Mouse (Mus musculus) kidney, embryonic 15.5 days (tissue): Measurements from ENCODE around the gene Nufip1. TPM values are rescaled to one million over a fixed set of nuclear protein-coding genes. Genes with fewer than 3 reads are reported as not detected.

Experiments
- ATAC-seq: fragments of 200-750 bp; cut with Nextera tagmentation; replicated peaks from 2 replicates; pipeline ENCODE4 v1.8.0; 2017; ENCODE audit warnings: moderate TSS enrichment; ENCODE audit not compliant: low FRiP score
- H3K27ac ChIP-seq: fragments of 300-500 bp; sonication (generic); 2 replicates; pipeline ENCODE4 v1.5.1; 2015; ENCODE audit warnings: mild to moderate bottlenecking, inconsistent platforms
- H3K27me3 ChIP-seq: fragments of 300-500 bp; sonication (generic); 2 replicates; pipeline ENCODE4 v1.6.1; 2015; ENCODE audit warnings: inconsistent platforms
- H3K36me3 ChIP-seq: fragments of 300-500 bp; sonication (generic); 2 replicates; pipeline ENCODE4 v1.6.1; 2015; ENCODE audit warnings: inconsistent platforms
- H3K4me1 ChIP-seq: fragments of 300-500 bp; sonication (generic); 2 replicates; pipeline ENCODE4 v1.6.1; 2015; ENCODE audit warnings: inconsistent platforms
- H3K4me2 ChIP-seq: fragments of 300-500 bp; sonication (generic); 2 replicates; pipeline ENCODE4 v1.6.1; 2015; ENCODE audit warnings: moderate library complexity, mild to moderate bottlenecking, inconsistent platforms
- H3K4me3 ChIP-seq: fragments of 300-500 bp; sonication (generic); replicated peaks from 2 replicates; pipeline ENCODE4 v1.5.1; 2015; ENCODE audit warnings: mild to moderate bottlenecking, inconsistent platforms
- H3K9ac ChIP-seq: fragments of 300-500 bp; sonication (generic); 2 replicates; pipeline ENCODE4 v1.6.1; 2015; ENCODE audit warnings: mild to moderate bottlenecking, inconsistent platforms
- H3K9me3 ChIP-seq: fragments of 300-500 bp; sonication (generic); replicated peaks from 2 replicates; pipeline ENCODE4 v1.6.1; 2016; ENCODE audit warnings: inconsistent platforms
- WGBS: fragments of 180-500 bp; shearing (Covaris S2); methylation state at CpG from one replicate; pipeline ENCODE4 v1.1.7; 2015; ENCODE audit warnings: mixed read lengths; 5-methylcytosine and 5-hydroxymethylcytosine counted together
- polyA plus RNA-seq: library from polyadenylated mRNA; unstranded; fragments of >200 nt; fragmentation: Nextera tagmentation; extraction: Ambion mirVana; gene quantifications from 2 replicates; pipeline ENCODE4 v1.2.1, GENCODE M21; 2015

The Nufip1 gene
- polyA plus RNA-seq, 1 experiment from 2014 or later, result 17.5 TPM

GRCm38 (mm10) chr14:76164236-76164635 is 53.5 kb downstream of the Nufip1 start:
- WGBS, result 41% methylated on average over 11 of the region's 11 CpGs
- Histone ChIP-seq H3K4me2 (peak overlapping the region; percentile 54; the same call in 1 of the 2 replicates), H3K4me1 (peaks cover 9% of the 10 kb centered on the region), H3K9ac (no peak overlapping the region), H3K36me3 (no peaks in the 10 kb centered on the region), H3K9me3 (no peaks in the 10 kb centered on the region), H3K27ac (no peak overlapping the region), H3K4me3 (no peak overlapping the region), H3K27me3 (peaks cover 14% of the 10 kb centered on the region; the same call in 1 of the 2 replicates)
- ATAC-seq, result no peak

DNA sequence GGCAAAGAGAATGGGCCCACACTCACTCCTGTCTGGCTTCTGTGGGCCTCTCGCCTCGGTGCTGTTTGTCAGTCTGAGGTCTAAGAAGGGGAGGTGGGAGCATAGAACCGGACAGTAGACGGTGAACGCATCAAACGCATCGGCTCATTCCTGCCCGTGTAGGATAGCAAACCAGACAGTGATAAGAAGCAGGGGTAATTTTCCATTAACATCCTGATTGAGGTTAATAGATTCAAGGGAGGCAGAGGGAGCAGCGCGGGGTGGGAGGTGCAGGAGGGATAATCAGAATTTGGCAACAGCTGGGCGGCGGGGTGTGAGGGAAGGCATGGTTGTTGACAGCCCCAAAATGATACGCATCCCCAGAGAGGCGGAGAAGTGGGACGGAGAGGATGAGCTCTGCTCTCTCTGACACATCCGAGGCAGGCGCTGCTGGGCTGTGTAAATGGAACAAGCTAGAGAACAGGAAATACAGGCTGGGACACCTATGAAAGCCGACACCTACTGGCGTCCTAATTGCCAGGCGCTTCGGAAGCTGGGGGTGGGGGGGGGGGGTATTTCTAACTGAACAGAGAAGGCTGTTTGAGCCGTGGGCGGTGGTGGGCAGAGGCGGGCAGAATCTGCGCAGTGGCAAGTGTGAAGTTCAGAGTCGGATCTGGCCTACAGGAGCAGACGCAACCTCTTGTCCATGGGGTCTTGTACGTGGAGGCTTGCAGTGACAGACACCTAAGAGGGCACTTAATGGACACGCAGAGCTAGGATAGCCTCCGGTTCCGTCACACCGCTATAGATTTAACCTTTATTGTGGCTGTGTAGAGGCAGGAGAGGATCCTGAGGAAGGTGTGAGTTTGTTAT is 54.4 kb downstream of the Nufip1 start:
- ATAC-seq, result peak; percentile 64; the same call in 1 of the 2 replicates
- Histone ChIP-seq H3K27ac (no peak overlapping the region), H3K9ac (no peak overlapping the region; the same call in 1 of the 2 replicates), H3K4me1 (peaks cover 14% of the 10 kb centered on the region), H3K4me3 (peak overlapping the region; percentile 11), H3K4me2 (peak overlapping the region; percentile 54), H3K36me3 (no peaks in the 10 kb centered on the region), H3K27me3 (peaks cover 14% of the 10 kb centered on the region; the same call in 1 of the 2 replicates), H3K9me3 (no peaks in the 10 kb centered on the region)
- WGBS, result 14% methylated on average over 32 of the region's 32 CpGs

- H3K4me3 ChIP-seq, result no peak overlapping the region
- no peaks in the 10 kb centered on the region for H3K9me3 ChIP-seq
- no peak overlapping the region for H3K27ac ChIP-seq
- peaks cover 9% of the 10 kb centered on the region for H3K4me1 ChIP-seq
- ATAC-seq, result no peak
- H3K9ac ChIP-seq, result no peak overlapping the region
- 52% methylated on average over 11 of the region's 11 CpGs for WGBS
- H3K27me3 ChIP-seq, result peaks cover 8% of the 10 kb centered on the region; the same call in 1 of the 2 replicates
- no peak overlapping the region for H3K4me2 ChIP-seq
- no peaks in the 10 kb centered on the region for H3K36me3 ChIP-seq
Observed at GRCm38 (mm10) chr14:76169876-76170466, 59.3 kb downstream of the Nufip1 start.

GRCm38 (mm10) chr14:76171285-76171684 is 60.6 kb downstream of the Nufip1 start:
- no peak for ATAC-seq
- Histone ChIP-seq H3K4me1 (peaks cover 5% of the 10 kb centered on the region; the same call in 1 of the 2 replicates), H3K27me3 (0 out of 2 replicates have a peak, but pooled peaks cover 2% of the 10 kb centered on the region), H3K36me3 (no peaks in the 10 kb centered on the region), H3K4me3 (no peak overlapping the region), H3K4me2 (no peak overlapping the region), H3K9me3 (no peaks in the 10 kb centered on the region), H3K9ac (no peak overlapping the region), H3K27ac (no peak overlapping the region)
- 82% methylated on average over 8 of the region's 8 CpGs for WGBS

GRCm38 (mm10) chr14:76174328-76174727 is 63.6 kb downstream of the Nufip1 start:
- no peak for ATAC-seq
- Histone ChIP-seq H3K4me2 (no peak overlapping the region), H3K4me1 (peaks cover 5% of the 10 kb centered on the region; the same call in 1 of the 2 replicates), H3K9ac (no peak overlapping the region), H3K27ac (no peak overlapping the region), H3K4me3 (no peak overlapping the region), H3K27me3 (no peaks in the 10 kb centered on the region), H3K9me3 (no peaks in the 10 kb centered on the region), H3K36me3 (no peaks in the 10 kb centered on the region)
- 86% methylated on average over 7 of the region's 7 CpGs for WGBS

DNA sequence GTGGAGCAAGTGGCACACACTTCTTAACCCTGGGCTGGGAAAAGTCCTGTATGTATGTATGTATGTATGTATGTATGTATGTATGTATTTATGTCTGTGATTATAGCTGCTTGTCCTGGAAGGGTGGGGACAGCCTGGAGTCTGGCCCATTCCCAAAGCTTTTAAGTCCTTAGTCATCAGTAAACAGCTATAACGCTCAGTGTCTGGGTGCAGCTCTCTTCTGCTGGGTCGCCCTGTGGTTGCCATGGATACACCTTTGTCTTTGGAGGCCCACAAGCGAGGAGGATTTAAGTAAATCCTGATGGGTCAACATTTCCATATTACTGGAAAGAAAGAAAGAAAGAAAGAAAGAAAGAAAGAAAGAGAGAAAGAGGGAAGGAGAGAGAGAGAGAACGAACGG is 65.1 kb downstream of the Nufip1 start:
- Histone ChIP-seq H3K36me3 (no peaks in the 10 kb centered on the region), H3K4me3 (no peak overlapping the region), H3K4me2 (no peak overlapping the region), H3K27me3 (no peaks in the 10 kb centered on the region), H3K4me1 (no peaks in the 10 kb centered on the region), H3K9ac (no peak overlapping the region), H3K9me3 (no peaks in the 10 kb centered on the region), H3K27ac (no peak overlapping the region)
- 54% methylated on average over 5 of the region's 5 CpGs for WGBS
- no peak for ATAC-seq

DNA sequence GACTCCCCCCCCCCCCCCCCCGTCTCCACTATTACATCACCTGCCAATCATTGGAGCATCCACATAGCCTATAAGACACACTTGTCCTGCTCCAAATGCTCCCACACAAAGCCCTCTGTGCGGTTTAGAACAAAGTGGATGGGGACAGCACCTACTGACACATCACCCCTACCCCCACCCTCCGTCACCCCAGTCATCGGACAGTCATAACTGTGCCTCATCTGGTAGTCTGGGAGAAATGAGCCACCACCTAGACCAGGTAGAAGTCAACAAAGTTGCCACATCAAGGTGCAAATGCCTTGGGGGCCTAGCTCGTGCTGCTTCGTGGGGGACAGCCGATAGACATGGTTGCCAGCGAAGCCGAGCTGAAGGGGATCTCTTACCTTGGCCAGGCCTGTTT is 66.5 kb downstream of the Nufip1 start:
- Histone ChIP-seq H3K9me3 (no peaks in the 10 kb centered on the region), H3K4me2 (no peak overlapping the region), H3K36me3 (no peaks in the 10 kb centered on the region), H3K4me3 (no peak overlapping the region), H3K27me3 (no peaks in the 10 kb centered on the region), H3K4me1 (no peaks in the 10 kb centered on the region), H3K9ac (no peak overlapping the region), H3K27ac (no peak overlapping the region)
- 92% methylated on average over 9 of the region's 9 CpGs for WGBS
- no peak for ATAC-seq

DNA sequence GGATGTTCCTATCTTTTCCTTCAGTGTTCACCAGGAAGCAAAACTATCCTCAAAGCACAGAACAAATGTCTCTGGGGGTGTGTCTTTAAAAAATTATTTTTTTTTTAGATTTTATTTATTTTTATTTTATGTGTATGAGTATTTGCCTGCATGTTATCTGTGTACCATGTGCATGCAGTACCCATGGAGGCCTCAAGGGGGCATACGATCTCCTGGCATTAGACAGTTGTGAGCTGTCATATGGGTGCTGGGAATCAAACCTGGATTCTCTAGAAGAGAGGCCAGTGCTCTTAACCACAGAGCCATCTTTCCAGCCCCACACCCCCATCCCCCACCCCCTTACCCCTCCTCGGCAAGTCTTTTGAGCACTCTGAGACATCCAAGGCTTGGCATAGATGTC is 67.8 kb downstream of the Nufip1 start:
- Histone ChIP-seq H3K4me2 (no peak overlapping the region), H3K27ac (no peak overlapping the region), H3K36me3 (no peaks in the 10 kb centered on the region), H3K9me3 (no peaks in the 10 kb centered on the region), H3K4me3 (no peak overlapping the region), H3K4me1 (peaks cover 3% of the 10 kb centered on the region; the same call in 1 of the 2 replicates), H3K9ac (no peak overlapping the region), H3K27me3 (no peaks in the 10 kb centered on the region)
- 89% methylated on average over 2 of the region's 2 CpGs for WGBS
- no peak for ATAC-seq

GRCm38 (mm10) chr14:76179343-76179742 is 68.7 kb downstream of the Nufip1 start:
- Histone ChIP-seq H3K9me3 (no peaks in the 10 kb centered on the region), H3K4me1 (peaks cover 8% of the 10 kb centered on the region; the same call in 1 of the 2 replicates), H3K4me3 (no peak overlapping the region), H3K27me3 (no peaks in the 10 kb centered on the region), H3K4me2 (no peak overlapping the region), H3K36me3 (no peaks in the 10 kb centered on the region), H3K9ac (no peak overlapping the region), H3K27ac (no peak overlapping the region)
- no peak for ATAC-seq
- 72% methylated on average over 6 of the region's 6 CpGs for whole genome bisulfite sequencing

DNA sequence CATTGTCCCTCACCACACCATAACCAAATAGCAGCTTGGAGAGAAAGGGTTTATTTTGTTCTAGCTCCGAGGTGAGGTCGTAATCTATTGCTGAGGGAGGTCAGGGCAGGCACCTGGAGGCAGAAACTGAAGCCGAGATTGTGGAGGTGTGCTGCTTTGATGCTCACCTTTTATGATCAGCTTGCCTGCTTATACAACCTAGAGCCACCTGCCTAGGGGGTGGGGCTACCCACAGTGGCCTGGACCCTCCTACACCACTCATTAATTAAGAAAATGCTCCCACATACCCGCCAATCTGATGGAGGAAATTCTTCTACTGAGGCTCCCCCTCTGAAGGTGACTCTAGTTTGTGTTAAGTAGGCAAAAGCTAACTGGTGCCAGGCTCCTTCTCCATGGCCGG is 74.7 kb downstream of the Nufip1 start:
- ATAC-seq, result 0 out of 2 replicates have a peak, but pooled peaks have one; percentile 36

GRCm38 (mm10) chr14:76186299-76186698 is 75.6 kb downstream of the Nufip1 start:
- ATAC-seq, result no peak; the same call in 1 of the 2 replicates

More for the DNA sequence above, 74.7 kb downstream of the Nufip1 start:
- H3K36me3 ChIP-seq, result no peaks in the 10 kb centered on the region
- H3K27ac ChIP-seq, result no peak overlapping the region
- no peaks in the 10 kb centered on the region for H3K9me3 ChIP-seq
- no peak overlapping the region for H3K9ac ChIP-seq
- no peak overlapping the region for H3K4me3 ChIP-seq
- H3K27me3 ChIP-seq, result 0 out of 2 replicates have a peak, but pooled peaks cover 2% of the 10 kb centered on the region
- H3K4me1 ChIP-seq, result peaks cover 15% of the 10 kb centered on the region
- 59% methylated on average over 5 of the region's 5 CpGs for WGBS
- no peak overlapping the region for H3K4me2 ChIP-seq

More at GRCm38 (mm10) chr14:76186299-76186698, 75.6 kb downstream of the Nufip1 start:
- Histone ChIP-seq H3K4me2 (no peak overlapping the region), H3K4me3 (no peak overlapping the region), H3K9ac (no peak overlapping the region), H3K4me1 (peaks cover 15% of the 10 kb centered on the region), H3K9me3 (no peaks in the 10 kb centered on the region), H3K27ac (peak overlapping the region; percentile 38; the same call in 1 of the 2 replicates), H3K27me3 (0 out of 2 replicates have a peak, but pooled peaks cover 2% of the 10 kb centered on the region), H3K36me3 (no peaks in the 10 kb centered on the region)
- 62% methylated on average over 4 of the region's 4 CpGs for WGBS
